23 mouse cellular contexts compared by ENCODE assay signal in genomic region chr12:117676265-117676664, GRCm38 (mm10).
"Had no signal": no experiment of that assay in that cellular context is flagged by ENCODE, and none has a peak within 500 bp of the region (broad histone marks: within the 10 kb centered on the region; RNA-seq: fewer than 3 reads in every experiment).

No protein-coding gene starts in this region.

- H3K27ac ChIP-seq: kidney, embryonic 15.5 days; layer of hippocampus, adult 2 months; limb, embryonic 10.5 days; limb, embryonic 13.5 days; liver, embryonic 13.5 days; macrophage; midbrain, embryonic 12.5 days; midbrain, embryonic 15.5 days; neural tube, embryonic 12.5 days; neural tube, embryonic 15.5 days had no signal

- H3K4me2 ChIP-seq: kidney, embryonic 15.5 days; limb, embryonic 13.5 days; liver, embryonic 13.5 days; lung, embryonic 14.5 days; midbrain, embryonic 12.5 days; midbrain, embryonic 15.5 days; neural tube, embryonic 12.5 days; neural tube, embryonic 15.5 days had no signal

- H3K27me3 ChIP-seq: kidney, embryonic 15.5 days; liver, embryonic 13.5 days; midbrain, embryonic 12.5 days; midbrain, embryonic 15.5 days; neural tube, embryonic 12.5 days; neural tube, embryonic 15.5 days had no signal

- H3K36me3 ChIP-seq: kidney, embryonic 15.5 days; limb, embryonic 10.5 days; limb, embryonic 13.5 days; liver, embryonic 13.5 days; midbrain, embryonic 12.5 days; midbrain, embryonic 15.5 days; neural tube, embryonic 12.5 days; neural tube, embryonic 15.5 days had no signal

- H3K9ac ChIP-seq: kidney, embryonic 15.5 days; limb, embryonic 13.5 days; liver, embryonic 13.5 days; lung, embryonic 14.5 days; midbrain, embryonic 12.5 days; midbrain, embryonic 15.5 days; neural tube, embryonic 12.5 days; neural tube, embryonic 15.5 days had no signal

- ATAC-seq: lung, postnatal 0 days; midbrain, embryonic 15.5 days had no signal

- DNase-seq: kidney, adult 8-10 months; kidney, postnatal 10 days; kidney, postnatal 36 days; layer of hippocampus, adult 9-11 months; liver; liver, embryonic 13.5 days; lung, embryonic 14.5 days; right cerebral cortex, adult 18-20 months; right cerebral cortex, postnatal 14 days; right cerebral cortex, postnatal 4 days; spleen, adult 18-20 months; thymus, adult 18-20 months; thymus, postnatal 36 days had no signal

- H3K9me3 ChIP-seq: kidney, embryonic 15.5 days; limb, embryonic 10.5 days; limb, embryonic 13.5 days; liver, embryonic 13.5 days; midbrain, embryonic 12.5 days; midbrain, embryonic 15.5 days; neural tube, embryonic 12.5 days; neural tube, embryonic 15.5 days had no signal

- H3K4me1 ChIP-seq: limb, embryonic 13.5 days; midbrain, embryonic 12.5 days; midbrain, embryonic 15.5 days; neural tube, embryonic 12.5 days; neural tube, embryonic 15.5 days had no signal

- H3K4me3 ChIP-seq: kidney, embryonic 15.5 days; layer of hippocampus, adult 2 months; limb, embryonic 10.5 days; limb, embryonic 13.5 days; liver, embryonic 13.5 days; midbrain, embryonic 12.5 days; midbrain, embryonic 15.5 days; neural tube, embryonic 12.5 days; neural tube, embryonic 15.5 days had no signal
